Mouse (Mus musculus) right cerebral cortex, postnatal 36 days (tissue): ENCODE measurements around the gene Rwdd1.
"Not testable (repeated sequence)": the region's sequence is repeated elsewhere in the genome, so short reads cannot be mapped to it uniquely, and the experiment has no call there.

Source experiments
- DNase-seq, 2 experiments: peaks; one replicate each; pipeline ENCODE4 v3.0.0; 2022; ENCODE audit warnings: low spot score in 2 of 2, mixed read lengths in 1 of 2

The Rwdd1 gene

GRCm38 (mm10) chr10:34019302-34020075, at the start of gene Rwdd1:
Rwdd1 (minus strand) TSS chr10:34019624.
- DNase-seq: peak; percentile 98

- no peak for DNase-seq
Measured at GRCm38 (mm10) chr10:34066591-34066990, 47.2 kb upstream of the Rwdd1 start.

- DNase-seq: no peak
Measured at GRCm38 (mm10) chr10:34053987-34054386, 34.6 kb upstream of the Rwdd1 start.

GRCm38 (mm10) chr10:34044210-34044609, 24.8 kb upstream of the Rwdd1 start, which contains the start of gene Calhm4:
Calhm4 (minus strand) TSS chr10:34044310.
- no peak for DNase-seq

GRCm38 (mm10) chr10:34037401-34037800, 18.0 kb upstream of the Rwdd1 start, which contains the start of gene Trappc3l:
Trappc3l (plus strand) TSS chr10:34037597.
- DNase-seq: no peak

- no peak for DNase-seq
Measured at GRCm38 (mm10) chr10:34036587-34036986, 17.2 kb upstream of the Rwdd1 start.

- peak; percentile 68 to 69 for DNase-seq
Measured at GRCm38 (mm10) chr10:34033630-34034305, 14.3 kb upstream of the Rwdd1 start.

GRCm38 (mm10) chr10:34030322-34030721, 10.9 kb upstream of the Rwdd1 start:
- DNase-seq: no peak

GRCm38 (mm10) chr10:34018746-34019301, 600 bp downstream of the Rwdd1 start:
- peak in 1 of 2 experiments; percentile 3 for DNase-seq

- no peak for DNase-seq
Measured at GRCm38 (mm10) chr10:34013241-34013640, 6.2 kb downstream of the Rwdd1 start.

- no peak for DNase-seq
Measured at GRCm38 (mm10) chr10:34012581-34012980, 6.8 kb downstream of the Rwdd1 start.

- DNase-seq: no peak
Measured at GRCm38 (mm10) chr10:33998397-33998796, 21.0 kb downstream of the Rwdd1 start.

GRCm38 (mm10) chr10:33996686-33997085, 22.7 kb downstream of the Rwdd1 start:
- not testable (repeated sequence) for DNase-seq

- peak; percentile 55 to 57 for DNase-seq
Measured at GRCm38 (mm10) chr10:33986771-33987170, 32.7 kb downstream of the Rwdd1 start.

- no peak for DNase-seq
Measured at GRCm38 (mm10) chr10:33974781-33975494, 44.5 kb downstream of the Rwdd1 start.

GRCm38 (mm10) chr10:33952509-33952908, 66.9 kb downstream of the Rwdd1 start:
- no peak for DNase-seq

- DNase-seq: peak; percentile 77
Measured at GRCm38 (mm10) chr10:33950803-33951583, 68.4 kb downstream of the Rwdd1 start, which contains the start of gene Zup1. Zup1 (minus strand) TSS chr10:33951269.
